Comparison of ENCODE assay signal across 18 mouse cellular contexts in genomic region chr16:7451193-7451592, GRCm38 (mm10).
DNase-seq lines count a peak whose midpoint lies in the region; ATAC-seq and TF ChIP-seq lines count a peak whose summit lies in the region.
"Had no signal": no experiment of that assay in that cellular context is flagged by ENCODE, and none has a peak within 500 bp of the region (broad histone marks: within the 10 kb centered on the region; RNA-seq: fewer than 3 reads in every experiment).

No protein-coding gene starts in this region.

- H3K36me3 ChIP-seq in heart, embryonic 10.5 days, result no peaks in the 10 kb centered on the region
- H3K36me3 ChIP-seq: heart, embryonic 12.5 days; limb, embryonic 15.5 days; midbrain, embryonic 13.5 days had no signal

- no peak for ATAC-seq in erythroblast, adult 5-6 weeks (replicated peaks; ENCODE audit: low FRiP score, poor library complexity, severe bottlenecking)
- ATAC-seq: intestine, embryonic 16.5 days; lung, postnatal 0 days; midbrain, embryonic 13.5 days had no signal

- H3K4me3 ChIP-seq in heart, embryonic 10.5 days, result no peak overlapping the region
- H3K4me3 ChIP-seq: heart, embryonic 12.5 days; limb, embryonic 15.5 days; midbrain, embryonic 13.5 days had no signal

- no peaks in the 10 kb centered on the region for H3K9me3 ChIP-seq in heart, embryonic 10.5 days
- H3K9me3 ChIP-seq: heart, embryonic 12.5 days; limb, embryonic 15.5 days; midbrain, embryonic 13.5 days had no signal

- H3K27ac ChIP-seq in heart, embryonic 10.5 days, result no peak overlapping the region
- H3K27ac ChIP-seq: hindbrain, embryonic 14.5 days; limb, embryonic 15.5 days; midbrain, embryonic 13.5 days had no signal

- 75% methylated on average over 3 of the region's 3 CpGs for WGBS in heart, embryonic 10.5 days

- peak; percentile 19 for DNase-seq in heart, adult 8-10 months (ENCODE audit: low spot score)
- DNase-seq in heart, embryonic 10.5 days (ENCODE audit: low spot score), result no peak
- peak; percentile 79 for DNase-seq in brain, adult 2 months (ENCODE audit: low read depth, low spot score)
- peak; percentile 63 for DNase-seq in brain, embryonic 14.5 days (ENCODE audit: low read depth)
- DNase-seq in cerebellum, adult 9-10 months, result peak; percentile 77
- no peak for DNase-seq in lung, postnatal 36 days
- no peak for DNase-seq in gastrocnemius, adult 8-10 months (ENCODE audit: low spot score in 2 of 2)
- DNase-seq: adrenal gland, adult 8-10 months; gastrocnemius, postnatal 14 days; kidney, postnatal 4 days; thymus, postnatal 4 days had no signal

- TF ChIP-seq POLR2A in brain, embryonic 14.5 days (IDR thresholded peaks at IDR 0.05; ENCODE audit: borderline replicate concordance, extremely low read depth, insufficient read depth, insufficient read length, poor library complexity, severe bottlenecking), result no peak

- H3K27me3 ChIP-seq in heart, embryonic 10.5 days (ENCODE audit: insufficient read depth, poor library complexity, severe bottlenecking), result no peaks in the 10 kb centered on the region
- H3K27me3 ChIP-seq: heart, embryonic 12.5 days; limb, embryonic 15.5 days; midbrain, embryonic 13.5 days had no signal

- H3K4me1 ChIP-seq in heart, embryonic 10.5 days, result no peaks in the 10 kb centered on the region
- H3K4me1 ChIP-seq: heart, embryonic 12.5 days had no signal

- TF ChIP-seq CTCF in brain, embryonic 14.5 days (IDR thresholded peaks at IDR 0.05; ENCODE audit: borderline replicate concordance, extremely low read depth, insufficient read depth, insufficient read length), result no peak

Comparison
In these comparisons a context has a peak if more than half of its experiments do, and no peak if none do; other contexts are left out.
1. DNase-seq: peak in heart, adult 8-10 months (single experiment), brain, adult 2 months (single experiment), brain, embryonic 14.5 days (single experiment) and cerebellum, adult 9-10 months (single experiment); none in heart, embryonic 10.5 days (single experiment), lung, postnatal 36 days (single experiment) and gastrocnemius, adult 8-10 months (0 of 2).